Mouse (Mus musculus) brain, embryonic 14.5 days (tissue): ENCODE measurements around the gene Gramd1a. TPM values are rescaled to one million over a fixed set of nuclear protein-coding genes. Genes with fewer than 3 reads are reported as not detected.
A peak's percentile ranks its signal among the peaks of the same experiment; 100 is the strongest.

ENCODE experiments used
- DNase-seq: peaks from one replicate; pipeline ENCODE4 v3.0.0-alpha.2; 2011; ENCODE audit warnings: low read depth
- CTCF ChIP-seq: fragments of 200-500 bp; IDR thresholded peaks from 2 replicates; pipeline ENCODE4 v1.5.1; 2012; ENCODE audit warnings: inconsistent platforms, mild to moderate bottlenecking, moderate library complexity, borderline replicate concordance; ENCODE audit not compliant: insufficient read depth, insufficient read length; ENCODE audit errors: extremely low read depth
- POLR2A ChIP-seq: fragments of 200-500 bp; IDR thresholded peaks from 2 replicates; pipeline ENCODE4 v1.6.1; 2012; ENCODE audit warnings: mild to moderate bottlenecking, inconsistent platforms, borderline replicate concordance; ENCODE audit not compliant: poor library complexity, insufficient read depth, insufficient read length, severe bottlenecking; ENCODE audit errors: extremely low read depth
- polyA plus RNA-seq: library from polyadenylated mRNA; depleted of rRNA; stranded (reverse); fragments of >200 nt; gene quantifications from 2 replicates; pipeline ENCODE4 v1.2.3, GENCODE M21; 2012

The Gramd1a gene
- polyA plus RNA-seq, 1 experiment = 404 TPM

DNA sequence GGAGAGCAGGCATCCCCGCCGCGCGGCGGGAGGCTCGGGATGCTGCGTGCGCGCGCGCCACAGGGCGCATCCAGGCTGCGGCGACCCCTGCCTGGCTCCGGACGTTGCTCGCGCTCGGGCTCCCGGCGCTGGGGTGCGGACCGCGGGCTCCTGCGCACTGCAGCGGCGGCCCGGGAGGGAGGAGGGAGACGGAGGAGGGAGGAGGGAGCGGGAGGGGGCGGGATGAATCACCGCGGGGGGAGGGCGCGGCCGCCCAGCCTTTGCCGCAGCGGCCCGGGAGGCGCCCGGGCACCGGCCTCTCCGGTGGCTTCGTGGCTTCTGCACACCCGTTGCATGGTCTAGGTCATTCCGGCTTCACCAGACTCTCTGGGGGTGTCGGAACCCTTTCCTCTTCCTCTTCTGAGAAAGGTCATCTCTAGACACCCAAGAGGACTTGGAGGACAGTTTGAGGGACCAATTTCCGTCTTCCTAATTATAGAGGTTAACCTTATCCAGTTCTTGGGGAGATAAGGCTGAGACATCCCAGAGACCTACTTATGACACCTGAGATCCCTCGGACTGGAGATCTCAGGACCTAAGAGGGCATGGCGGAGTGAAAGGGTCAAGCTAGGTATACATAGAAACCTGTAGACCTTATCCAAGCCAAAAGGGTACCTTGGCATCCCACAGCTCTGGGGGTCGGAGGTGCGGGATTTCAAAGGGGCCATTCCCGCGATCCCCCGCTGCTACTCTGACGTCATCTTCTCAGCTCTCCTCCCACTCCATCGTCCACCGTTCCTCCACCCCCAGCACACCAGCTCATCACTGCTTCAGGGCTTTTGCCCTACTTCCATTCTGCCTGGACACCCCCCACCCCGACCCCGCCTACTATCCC, 28.6 kb downstream of the Gramd1a start, which contains the start of gene Scn1b:
Gene Scn1b (minus strand): TSS at position 153 of the 874 bp plus-strand sequence.
- no peak for TF ChIP-seq CTCF
- 0 out of 2 replicates have a peak, but pooled peaks have one; percentile 12 for TF ChIP-seq POLR2A
- peak; percentile 40 for DNase-seq

DNA sequence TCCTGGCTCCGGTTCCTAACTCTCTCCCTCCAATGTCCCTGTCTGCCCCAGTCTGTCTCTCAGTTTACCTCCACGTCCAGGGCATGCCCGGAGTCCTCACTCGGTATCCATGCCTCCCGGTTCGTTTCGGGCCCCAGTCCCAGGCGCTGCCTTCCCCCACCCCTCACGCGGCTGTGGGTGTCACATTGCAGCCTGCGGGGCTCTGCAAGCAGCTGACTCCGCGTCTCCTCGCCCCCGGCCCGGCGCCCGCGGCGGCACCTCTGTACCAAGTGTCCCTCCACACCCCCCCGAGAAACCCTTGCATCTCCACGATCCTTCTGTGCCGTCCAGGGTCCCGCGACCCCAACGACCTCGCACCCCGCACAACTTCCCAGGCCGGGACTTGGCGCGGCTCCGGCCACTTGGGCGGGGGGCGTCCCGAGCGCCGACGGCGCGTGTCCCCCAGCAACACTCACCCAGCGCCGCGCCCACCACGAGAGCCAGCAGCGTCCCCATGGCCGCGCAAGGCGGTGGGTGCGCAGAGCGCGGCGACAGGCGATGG, 29.4 kb downstream of the Gramd1a start:
- no peak for DNase-seq
- TF ChIP-seq POLR2A (no peak), CTCF (no peak)

DNA sequence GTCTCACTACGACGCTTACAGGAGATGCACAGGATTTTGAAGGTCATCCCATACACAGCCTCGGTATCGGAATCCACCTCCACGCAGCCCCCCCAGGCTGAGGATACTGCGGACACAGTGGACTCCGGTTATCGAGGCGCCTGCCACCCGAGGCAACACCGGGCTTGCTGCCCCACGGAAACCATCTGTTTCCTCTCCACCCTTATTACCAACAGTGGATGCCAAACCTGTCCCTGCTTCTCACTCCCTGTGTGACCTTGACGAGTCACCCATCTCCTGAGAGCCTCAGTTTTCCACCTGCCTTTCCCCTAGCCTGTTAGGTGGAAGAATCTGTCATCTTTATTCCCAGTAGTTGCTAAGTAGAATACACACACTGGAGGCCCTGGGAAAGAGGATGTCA, 30.6 kb downstream of the Gramd1a start:
- DNase-seq = no peak
- TF ChIP-seq POLR2A (no peak), CTCF (no peak)

DNA sequence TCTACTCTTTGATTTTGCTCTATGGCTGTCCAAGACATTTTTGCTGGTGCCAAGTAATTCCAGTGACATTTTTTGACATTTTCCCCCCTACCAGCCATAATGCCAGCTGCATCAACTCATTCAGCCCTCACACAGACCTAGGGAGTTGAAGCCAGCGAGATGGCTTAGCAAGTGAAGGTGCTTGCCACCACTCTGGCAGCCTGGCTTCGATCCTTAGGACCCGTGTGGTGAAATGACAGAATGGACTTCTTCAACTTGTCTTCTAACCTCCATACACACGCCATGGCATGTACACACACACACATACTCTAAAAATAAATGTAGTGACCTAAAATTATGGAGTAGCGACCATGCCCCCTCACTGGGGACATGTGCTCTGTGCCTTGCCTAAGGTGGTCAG, 31.3 kb downstream of the Gramd1a start:
- no peak for DNase-seq
- no peak for TF ChIP-seq CTCF
- TF ChIP-seq POLR2A = no peak

DNA sequence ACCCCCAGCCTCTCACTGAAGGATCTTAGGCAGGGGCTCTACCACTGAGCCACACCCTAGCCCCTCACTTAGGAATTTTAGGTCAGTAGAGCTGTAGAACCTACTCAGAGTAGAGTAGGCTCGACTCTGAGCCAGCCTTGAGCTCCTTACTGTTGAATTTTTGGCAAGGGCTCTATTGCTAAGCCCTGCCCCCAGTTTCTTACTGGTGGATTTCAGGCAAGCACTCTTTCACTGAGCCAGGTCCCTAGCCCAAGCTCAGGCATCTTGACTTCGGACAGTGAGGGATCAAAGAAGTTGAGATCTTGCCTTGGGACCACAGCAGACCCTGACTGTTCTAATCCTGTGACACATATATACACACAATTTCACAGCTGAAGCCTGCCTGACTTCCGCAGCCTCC, 32.0 kb downstream of the Gramd1a start:
- TF ChIP-seq POLR2A (no peak), CTCF (no peak)
- DNase-seq = no peak

DNA sequence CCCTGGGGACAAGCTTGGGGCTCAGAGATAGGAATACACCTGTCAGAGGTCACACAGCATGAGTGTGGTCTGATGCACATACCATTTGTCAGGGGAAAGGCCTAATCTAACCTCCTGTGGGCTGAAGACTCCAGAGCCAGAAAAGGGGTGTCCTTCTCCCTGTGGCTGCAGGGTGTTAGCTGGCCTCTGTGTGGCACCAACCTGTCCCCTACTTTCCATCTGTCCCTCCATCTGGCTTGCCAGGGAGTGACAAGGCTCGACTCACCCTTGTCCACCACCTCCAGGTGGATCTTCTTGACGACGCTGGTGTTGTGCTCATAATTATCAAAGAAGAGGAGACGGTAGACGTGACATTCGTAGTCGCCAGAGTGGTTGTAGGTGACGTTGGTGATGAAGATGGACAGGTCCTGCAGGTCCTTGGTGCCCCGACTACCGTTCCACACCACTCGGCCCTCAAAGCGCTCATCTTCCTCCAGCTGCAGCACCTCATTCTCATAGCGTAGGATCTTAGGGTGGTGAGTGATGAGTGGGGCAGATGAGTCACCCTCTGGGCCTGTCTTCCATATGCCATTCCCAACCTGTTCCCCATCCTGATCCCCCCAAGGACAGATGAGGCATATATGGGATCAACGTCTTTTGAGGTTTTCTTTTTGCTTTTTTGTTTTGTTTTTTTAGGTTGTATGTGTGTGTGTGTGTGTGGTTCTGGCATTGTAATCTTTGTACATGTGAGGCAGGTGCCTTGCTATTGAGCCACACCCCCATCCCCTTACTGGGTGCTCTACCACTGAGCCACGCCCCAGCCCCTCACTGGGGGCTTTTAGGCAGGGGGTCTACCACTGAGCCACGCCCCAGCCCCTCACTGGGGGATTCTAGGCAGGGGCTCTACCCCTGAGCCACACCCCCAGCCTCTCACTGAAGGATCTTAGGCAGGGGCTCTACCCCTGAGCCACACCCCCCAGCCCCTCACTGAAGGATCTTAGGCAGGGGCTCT, 32.8 kb downstream of the Gramd1a start:
- TF ChIP-seq CTCF (no peak), POLR2A (no peak)
- no peak for DNase-seq

DNA sequence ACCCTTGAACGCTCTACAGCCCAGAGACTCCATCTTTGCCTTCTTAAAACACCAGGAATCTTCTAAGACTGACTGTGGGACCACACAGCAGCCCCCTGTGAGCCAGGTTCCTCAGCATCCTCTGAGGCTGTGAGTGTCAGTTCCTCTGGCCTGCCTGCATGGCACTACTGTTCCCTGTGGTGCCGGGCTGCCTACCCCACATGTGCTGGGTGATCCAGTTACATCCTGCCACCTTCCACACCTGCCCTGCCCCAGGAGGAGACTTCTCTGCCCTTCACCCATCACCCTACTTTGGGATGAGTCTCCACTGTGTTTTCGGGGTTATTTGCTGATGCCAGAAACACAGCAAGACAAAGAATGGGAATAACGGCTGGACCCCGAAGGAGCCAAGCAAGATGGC, 36.1 kb downstream of the Gramd1a start:
- TF ChIP-seq CTCF = no peak
- TF ChIP-seq POLR2A = no peak

DNA sequence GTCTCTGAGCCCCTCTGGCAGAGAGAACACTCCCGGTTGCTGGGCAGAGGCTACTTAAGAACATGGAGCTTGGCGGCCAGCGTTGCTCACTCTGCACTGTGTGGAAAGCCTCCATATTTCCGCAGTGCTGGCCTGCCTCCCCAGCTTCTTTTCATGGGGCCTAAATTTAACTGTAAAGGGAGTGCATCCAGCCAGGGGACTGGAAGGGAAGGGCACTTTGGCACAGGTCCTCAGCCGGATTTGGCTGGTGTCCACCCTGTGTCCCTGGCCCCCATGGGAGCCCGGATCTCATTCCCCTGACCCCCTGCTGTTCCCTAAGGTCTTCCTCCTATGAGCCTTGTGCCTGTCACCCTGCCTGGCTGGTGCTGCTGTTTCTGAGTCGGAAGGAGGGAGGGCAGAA, 37.2 kb downstream of the Gramd1a start:
- TF ChIP-seq POLR2A (no peak), CTCF (no peak)
- no peak for DNase-seq

More for the DNA sequence above, 36.1 kb downstream of the Gramd1a start:
- DNase-seq = no peak

DNA sequence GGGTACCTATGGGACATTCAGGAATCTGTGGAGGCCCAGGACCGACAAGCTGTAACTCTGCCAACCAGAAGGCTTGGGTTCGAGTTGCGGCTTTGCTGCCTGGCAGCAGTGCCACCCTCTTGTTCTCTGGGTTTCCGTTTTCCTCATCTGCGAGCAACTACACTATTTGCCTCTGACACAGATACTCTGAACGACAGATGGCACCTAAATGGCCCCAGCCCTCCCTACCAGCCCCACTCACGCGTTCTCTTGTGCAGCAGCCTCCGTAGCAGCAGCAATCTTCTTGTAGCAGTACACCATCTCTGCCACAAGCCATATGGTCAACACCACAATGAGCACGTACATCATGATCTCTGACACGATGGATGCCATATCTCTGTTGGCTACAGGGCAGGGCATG, 38.2 kb downstream of the Gramd1a start:
- TF ChIP-seq POLR2A (no peak), CTCF (no peak)
- DNase-seq = no peak

DNA sequence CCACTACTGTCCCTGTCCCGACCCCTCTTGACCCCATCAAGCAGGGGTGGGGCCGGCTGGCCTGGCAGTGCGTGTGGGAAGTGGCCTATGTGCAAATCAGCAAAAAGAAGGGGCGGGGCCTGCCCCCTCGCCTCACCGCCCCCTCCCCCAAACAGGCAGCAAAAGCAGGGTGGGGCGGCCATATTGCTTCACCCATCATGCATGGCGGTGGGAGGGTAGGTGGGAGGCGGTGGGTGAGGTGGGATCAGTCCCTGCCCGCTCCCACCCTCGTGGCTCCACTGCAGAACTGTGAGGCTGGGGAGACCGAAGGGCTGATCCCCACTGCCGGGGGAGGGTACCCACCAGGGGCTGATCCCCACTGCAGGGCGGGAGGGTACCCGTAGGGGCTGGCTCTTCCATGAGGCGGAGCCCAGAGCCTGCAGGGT, 39.0 kb downstream of the Gramd1a start:
- no peak for DNase-seq

DNA sequence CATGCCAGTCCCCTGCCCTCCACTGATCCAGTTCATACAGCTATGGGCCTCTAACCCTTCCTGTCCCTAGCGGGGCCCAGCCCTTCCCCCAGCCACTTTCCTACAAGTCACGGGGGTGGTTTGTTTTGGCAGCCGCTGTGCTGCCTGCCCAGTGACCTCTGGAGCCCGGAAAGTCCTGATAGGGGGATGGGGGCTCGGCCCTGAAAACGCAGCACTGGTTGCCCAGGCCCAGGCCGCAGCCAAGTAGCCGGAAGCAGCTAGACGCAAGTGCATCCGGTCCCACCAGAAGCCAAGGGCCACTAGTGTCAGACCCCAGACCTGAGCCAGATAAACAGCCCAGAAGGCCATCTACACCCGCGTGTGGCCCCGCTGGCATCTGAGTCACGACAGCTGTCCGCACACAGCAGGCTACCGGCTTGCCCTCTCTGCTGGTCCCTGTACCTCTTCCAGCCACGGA, 40.1 kb downstream of the Gramd1a start:
- no peak for DNase-seq
- TF ChIP-seq CTCF (no peak), POLR2A (no peak)

More for the DNA sequence above, 39.0 kb downstream of the Gramd1a start:
- TF ChIP-seq POLR2A = no peak
- no peak for TF ChIP-seq CTCF

DNA sequence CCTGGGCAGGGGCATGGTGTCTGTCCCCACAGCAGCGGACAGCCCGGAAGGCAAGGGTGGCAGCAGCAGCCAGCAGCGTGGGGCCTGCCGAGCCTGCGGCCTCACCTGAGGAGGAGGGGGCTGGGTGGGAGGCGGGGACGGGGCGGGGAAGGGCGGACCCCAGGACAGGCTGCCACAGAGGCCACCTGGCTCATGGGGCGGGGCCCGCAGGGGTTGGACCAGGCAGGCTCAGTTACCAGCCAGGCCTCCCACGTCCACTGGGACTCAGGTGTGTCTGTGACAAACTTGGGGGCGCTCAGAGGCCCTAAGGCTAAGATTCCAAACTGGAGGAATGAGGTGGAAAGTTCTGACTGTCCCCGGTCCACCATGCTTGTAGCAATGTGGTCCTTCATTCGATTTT, 40.5 kb downstream of the Gramd1a start, which contains the start of gene Hpn:
Gene Hpn (minus strand): TSS at position 109 of the 400 bp plus-strand sequence.
- TF ChIP-seq CTCF = no peak
- TF ChIP-seq POLR2A = no peak
- DNase-seq = no peak
